Mouse (Mus musculus) limb, embryonic 13.5 days (tissue): Measurements from ENCODE around the gene Gpbar1. TPM values are rescaled to one million over a fixed set of nuclear protein-coding genes. Genes with fewer than 3 reads are reported as not detected.
A peak's percentile ranks its signal among the peaks of the same experiment; 100 is the strongest.

ENCODE experiments used
- ATAC-seq: fragments of 200-750 bp; cut with Nextera tagmentation; 2 replicates; pipeline ENCODE4 v1.8.0; 2017; ENCODE audit warnings: low read depth, moderate number of reproducible peaks, moderate TSS enrichment; ENCODE audit not compliant: low FRiP score
- H3K27ac ChIP-seq: fragments of 300-500 bp; sonication (generic); 2 replicates; pipeline ENCODE4 v1.5.1; 2015; ENCODE audit warnings: inconsistent platforms, mild to moderate bottlenecking, moderate library complexity
- H3K27me3 ChIP-seq: fragments of 300-500 bp; sonication (generic); 2 replicates; pipeline ENCODE4 v1.6.1; 2015; ENCODE audit warnings: mild to moderate bottlenecking, inconsistent platforms
- H3K36me3 ChIP-seq: fragments of 300-500 bp; sonication (generic); 2 replicates; pipeline ENCODE4 v1.6.1; 2015; ENCODE audit warnings: inconsistent platforms, mild to moderate bottlenecking, moderate library complexity
- H3K4me1 ChIP-seq: fragments of 300-500 bp; sonication (generic); 2 replicates; pipeline ENCODE4 v1.6.1; 2015; ENCODE audit warnings: inconsistent platforms
- H3K4me2 ChIP-seq: fragments of 300-500 bp; sonication (generic); replicated peaks from 2 replicates; pipeline ENCODE4 v1.6.1; 2015; ENCODE audit warnings: inconsistent platforms, mild to moderate bottlenecking, moderate library complexity
- H3K4me3 ChIP-seq: fragments of 300-500 bp; sonication (generic); 2 replicates; pipeline ENCODE4 v1.5.1; 2015; ENCODE audit warnings: moderate library complexity, mild to moderate bottlenecking, inconsistent platforms
- H3K9ac ChIP-seq: fragments of 300-500 bp; sonication (generic); 2 replicates; pipeline ENCODE4 v1.6.1; 2015; ENCODE audit warnings: mild to moderate bottlenecking, inconsistent platforms
- H3K9me3 ChIP-seq: fragments of 300-500 bp; sonication (generic); 2 replicates; pipeline ENCODE4 v1.6.1; 2016; ENCODE audit warnings: inconsistent platforms
- WGBS: fragments of 180-500 bp; shearing (Covaris S2); methylation state at CpG from one replicate; pipeline ENCODE4 v1.1.7; 2015; 5-methylcytosine and 5-hydroxymethylcytosine counted together
- polyA plus RNA-seq: library from polyadenylated mRNA; unstranded; fragments of >200 nt; fragmentation: Nextera tagmentation; extraction: Ambion mirVana; gene quantifications from 2 replicates; pipeline ENCODE4 v1.2.1, GENCODE M21; 2015

Gene Gpbar1
- 0.18 and 0.31 TPM in 2 replicates for polyA plus RNA-seq

- ATAC-seq, result no peak
- WGBS, result 93% methylated on average over 10 of the region's 10 CpGs
- Histone ChIP-seq H3K36me3 (peaks cover 50% of the 10 kb centered on the region), H3K9ac (no peak within 1 kb of the TSS), H3K27ac (no peak within 1 kb of the TSS), H3K4me2 (no peak within 1 kb of the TSS), H3K27me3 (no peaks in the 10 kb centered on the region), H3K9me3 (no peaks in the 10 kb centered on the region), H3K4me1 (peaks cover 21% of the 10 kb centered on the region), H3K4me3 (no peak within 1 kb of the TSS)
Measured at GRCm38 (mm10) chr1:74278538-74278937, at the start of gene Gpbar1. Gene Gpbar1, plus strand, starts transcription at chr1:74278550.

- H3K9ac ChIP-seq, result no peak overlapping the region
Measured at GRCm38 (mm10) chr1:74229942-74230341, 48.4 kb upstream of the Gpbar1 start.

GRCm38 (mm10) chr1:74230992-74231391, 47.4 kb upstream of the Gpbar1 start:
- H3K9me3 ChIP-seq, result no peaks in the 10 kb centered on the region
- no peaks in the 10 kb centered on the region for H3K27me3 ChIP-seq
- H3K27ac ChIP-seq, result no peak overlapping the region
- H3K4me1 ChIP-seq, result no peaks in the 10 kb centered on the region
- no peak overlapping the region for H3K4me2 ChIP-seq
- no CpG with 5 or more reads among the region's 1 CpGs for WGBS
- ATAC-seq, result no peak
- H3K4me3 ChIP-seq, result no peak overlapping the region
- no peak overlapping the region for H3K9ac ChIP-seq
- no peaks in the 10 kb centered on the region for H3K36me3 ChIP-seq

More at GRCm38 (mm10) chr1:74229942-74230341, 48.4 kb upstream of the Gpbar1 start:
- Histone ChIP-seq H3K27ac (no peak overlapping the region), H3K27me3 (no peaks in the 10 kb centered on the region), H3K36me3 (no peaks in the 10 kb centered on the region), H3K4me3 (no peak overlapping the region), H3K9me3 (no peaks in the 10 kb centered on the region), H3K4me2 (no peak overlapping the region), H3K4me1 (no peaks in the 10 kb centered on the region)
- WGBS, result 52% methylated on average over 2 of the region's 2 CpGs
- ATAC-seq, result no peak

- under 1% methylated on average over 43 of the region's 55 CpGs for WGBS
Measured at GRCm38 (mm10) chr1:74235938-74236589, 42.3 kb upstream of the Gpbar1 start, which contains the start of gene Arpc2. Gene Arpc2, plus strand, starts transcription at chr1:74236084.

GRCm38 (mm10) chr1:74236590-74237317, 41.6 kb upstream of the Gpbar1 start:
- under 1% methylated on average over 52 of the region's 57 CpGs for WGBS
- peak overlapping the region; percentile 91 for H3K27ac ChIP-seq
- peak overlapping the region; percentile 96 for H3K9ac ChIP-seq
- H3K4me2 ChIP-seq, result peak overlapping the region; percentile 89
- ATAC-seq, result peak; percentile 74
- H3K4me3 ChIP-seq, result peak overlapping the region; percentile 99
- H3K27me3 ChIP-seq, result no peaks in the 10 kb centered on the region
- H3K36me3 ChIP-seq, result 0 out of 2 replicates have a peak, but pooled peaks cover 2% of the 10 kb centered on the region
- H3K9me3 ChIP-seq, result no peaks in the 10 kb centered on the region
- H3K4me1 ChIP-seq, result peaks cover 35% of the 10 kb centered on the region

More at GRCm38 (mm10) chr1:74235938-74236589, 42.3 kb upstream of the Gpbar1 start, which contains the start of gene Arpc2:
- peak within 1 kb of the TSS; percentile 91 for H3K27ac ChIP-seq
- H3K9me3 ChIP-seq, result no peaks in the 10 kb centered on the region
- H3K27me3 ChIP-seq, result no peaks in the 10 kb centered on the region
- H3K36me3 ChIP-seq, result 0 out of 2 replicates have a peak, but pooled peaks cover under 1% of the 10 kb centered on the region
- peak; percentile 88 for ATAC-seq
- peak within 1 kb of the TSS; percentile 96 for H3K9ac ChIP-seq
- H3K4me2 ChIP-seq, result peak within 1 kb of the TSS; percentile 89
- H3K4me3 ChIP-seq, result peak within 1 kb of the TSS; percentile 99
- peaks cover 35% of the 10 kb centered on the region for H3K4me1 ChIP-seq

GRCm38 (mm10) chr1:74237671-74238070, 40.7 kb upstream of the Gpbar1 start:
- ATAC-seq, result no peak
- Histone ChIP-seq H3K9me3 (no peaks in the 10 kb centered on the region), H3K4me1 (peaks cover 35% of the 10 kb centered on the region), H3K36me3 (0 out of 2 replicates have a peak, but pooled peaks cover 2% of the 10 kb centered on the region), H3K4me3 (peak overlapping the region; percentile 99), H3K4me2 (peak overlapping the region; percentile 89), H3K9ac (peak overlapping the region; percentile 96), H3K27me3 (no peaks in the 10 kb centered on the region), H3K27ac (peak overlapping the region; percentile 91; the same call in 1 of the 2 replicates)
- 31% methylated on average over 5 of the region's 5 CpGs for WGBS

GRCm38 (mm10) chr1:74238136-74238535, 40.2 kb upstream of the Gpbar1 start:
- Histone ChIP-seq H3K4me2 (peak overlapping the region; percentile 89), H3K9ac (peak overlapping the region; percentile 96), H3K4me1 (peaks cover 35% of the 10 kb centered on the region), H3K4me3 (peak overlapping the region; percentile 99), H3K9me3 (no peaks in the 10 kb centered on the region), H3K27ac (no peak overlapping the region), H3K36me3 (0 out of 2 replicates have a peak, but pooled peaks cover 2% of the 10 kb centered on the region), H3K27me3 (no peaks in the 10 kb centered on the region)
- no peak for ATAC-seq
- 62% methylated on average over 1 of the region's 1 CpGs for WGBS

GRCm38 (mm10) chr1:74239162-74239561, 39.2 kb upstream of the Gpbar1 start:
- Histone ChIP-seq H3K9me3 (no peaks in the 10 kb centered on the region), H3K4me1 (peaks cover 35% of the 10 kb centered on the region), H3K27me3 (no peaks in the 10 kb centered on the region), H3K9ac (peak overlapping the region; percentile 39; the same call in 1 of the 2 replicates), H3K36me3 (0 out of 2 replicates have a peak, but pooled peaks cover 2% of the 10 kb centered on the region), H3K4me3 (no peak overlapping the region), H3K27ac (no peak overlapping the region), H3K4me2 (peak overlapping the region; percentile 89)
- ATAC-seq, result no peak
- WGBS, result 63% methylated on average over 7 of the region's 7 CpGs

GRCm38 (mm10) chr1:74239618-74240017, 38.7 kb upstream of the Gpbar1 start:
- no peak for ATAC-seq
- Histone ChIP-seq H3K4me2 (peak overlapping the region; percentile 89), H3K4me3 (0 out of 2 replicates have a peak overlapping the region, but pooled peaks have one; percentile 2), H3K9me3 (no peaks in the 10 kb centered on the region), H3K4me1 (peaks cover 35% of the 10 kb centered on the region), H3K9ac (peak overlapping the region; percentile 39; the same call in 1 of the 2 replicates), H3K27ac (no peak overlapping the region), H3K27me3 (no peaks in the 10 kb centered on the region), H3K36me3 (0 out of 2 replicates have a peak, but pooled peaks cover 2% of the 10 kb centered on the region)
- 54% methylated on average over 11 of the region's 11 CpGs for WGBS

GRCm38 (mm10) chr1:74240311-74240710, 38.0 kb upstream of the Gpbar1 start:
- no peaks in the 10 kb centered on the region for H3K9me3 ChIP-seq
- no peak for ATAC-seq
- no peak overlapping the region; the same call in 1 of the 2 replicates for H3K4me2 ChIP-seq
- 0 out of 2 replicates have a peak, but pooled peaks cover 2% of the 10 kb centered on the region for H3K36me3 ChIP-seq
- no peak overlapping the region for H3K27ac ChIP-seq
- peaks cover 35% of the 10 kb centered on the region for H3K4me1 ChIP-seq
- no peaks in the 10 kb centered on the region for H3K27me3 ChIP-seq
- H3K4me3 ChIP-seq, result no peak overlapping the region
- H3K9ac ChIP-seq, result peak overlapping the region; percentile 43; the same call in 1 of the 2 replicates
- WGBS, result 58% methylated on average over 6 of the region's 6 CpGs

GRCm38 (mm10) chr1:74240832-74241231, 37.5 kb upstream of the Gpbar1 start:
- Histone ChIP-seq H3K36me3 (0 out of 2 replicates have a peak, but pooled peaks cover 3% of the 10 kb centered on the region), H3K9ac (0 out of 2 replicates have a peak overlapping the region, but pooled peaks have one; percentile 43), H3K4me2 (no peak overlapping the region), H3K4me3 (no peak overlapping the region), H3K27ac (no peak overlapping the region), H3K9me3 (no peaks in the 10 kb centered on the region), H3K4me1 (peaks cover 35% of the 10 kb centered on the region), H3K27me3 (no peaks in the 10 kb centered on the region)
- 90% methylated on average over 4 of the region's 4 CpGs for WGBS
- ATAC-seq, result no peak

GRCm38 (mm10) chr1:74245525-74245924, 32.8 kb upstream of the Gpbar1 start:
- 81% methylated on average over 2 of the region's 2 CpGs for WGBS
- Histone ChIP-seq H3K4me3 (no peak overlapping the region), H3K36me3 (peaks cover 36% of the 10 kb centered on the region), H3K9me3 (no peaks in the 10 kb centered on the region), H3K9ac (no peak overlapping the region), H3K4me2 (no peak overlapping the region), H3K4me1 (peaks cover under 1% of the 10 kb centered on the region; the same call in 1 of the 2 replicates), H3K27ac (no peak overlapping the region), H3K27me3 (no peaks in the 10 kb centered on the region)
- no peak for ATAC-seq
